Mouse (Mus musculus) limb, embryonic 14.5 days (tissue): ENCODE results near the gene Prrt3. TPM values are rescaled to one million over a fixed set of nuclear protein-coding genes. Genes with fewer than 3 reads are reported as not detected.

Experiments used
- ATAC-seq: fragments of 200-750 bp; cut with Nextera tagmentation; 2 replicates; pipeline ENCODE4 v1.8.0; 2017; ENCODE audit warnings: low read depth, moderate number of reproducible peaks, moderate TSS enrichment; ENCODE audit not compliant: low FRiP score
- DNase-seq: peaks from one replicate; pipeline ENCODE4 v3.0.0-alpha.2; 2015; ENCODE audit warnings: low spot score
- H3K27ac ChIP-seq: fragments of 300-500 bp; sonication (generic); replicated peaks from 2 replicates; pipeline ENCODE4 v1.5.1; 2014; ENCODE audit warnings: low read depth, mild to moderate bottlenecking, low read length, moderate library complexity, mixed read lengths
- H3K27me3 ChIP-seq: fragments of 300-500 bp; sonication (generic); 2 replicates; pipeline ENCODE4 v1.6.1; 2014; ENCODE audit warnings: low read length, mixed read lengths; ENCODE audit not compliant: control insufficient read depth, insufficient read depth
- H3K36me3 ChIP-seq: fragments of 300-500 bp; sonication (generic); 2 replicates; pipeline ENCODE4 v1.6.1; 2014; ENCODE audit warnings: mild to moderate bottlenecking, low read length, moderate library complexity, mixed read lengths; ENCODE audit not compliant: control insufficient read depth, insufficient read depth
- H3K4me1 ChIP-seq: fragments of 300-500 bp; sonication (generic); 2 replicates; pipeline ENCODE4 v1.6.1; 2014; ENCODE audit warnings: antibody characterized with exemption, low read length, mixed read lengths; ENCODE audit not compliant: control insufficient read depth, insufficient read depth
- H3K4me2 ChIP-seq: fragments of 300-500 bp; sonication (generic); replicated peaks from 2 replicates; pipeline ENCODE4 v1.6.1; 2014; ENCODE audit warnings: low read depth, mild to moderate bottlenecking, low read length, moderate library complexity; ENCODE audit not compliant: severe bottlenecking
- H3K4me3 ChIP-seq: fragments of 300-500 bp; sonication (generic); replicated peaks from 2 replicates; pipeline ENCODE4 v1.5.1; 2014; ENCODE audit warnings: low read length
- H3K9ac ChIP-seq: fragments of 300-500 bp; sonication (generic); 2 replicates; pipeline ENCODE4 v1.6.1; 2014; ENCODE audit warnings: mild to moderate bottlenecking, low read depth, low read length, moderate library complexity; ENCODE audit not compliant: severe bottlenecking
- H3K9me3 ChIP-seq: fragments of 300-500 bp; sonication (generic); 2 replicates; pipeline ENCODE4 v1.6.1; 2016; ENCODE audit warnings: low read length; ENCODE audit not compliant: control insufficient read depth
- POLR2A ChIP-seq: fragments of 200-500 bp; IDR thresholded peaks from 2 replicates; pipeline ENCODE4 v1.8.0; 2012; ENCODE audit warnings: inconsistent platforms, mild to moderate bottlenecking, moderate library complexity, borderline replicate concordance; ENCODE audit not compliant: insufficient read depth, insufficient read length; ENCODE audit errors: extremely low read depth
- WGBS: fragments of 180-500 bp; shearing (Covaris S2); extraction: QIAGEN DNeasy Blood & Tissue Kit; methylation state at CpG from one replicate; pipeline ENCODE4 v1.1.7; 2014; 5-methylcytosine and 5-hydroxymethylcytosine counted together
- polyA plus RNA-seq, 2 experiments: library from polyadenylated mRNA; depleted of rRNA in 1 of 2; stranded (reverse) in 1 of 2; unstranded in 1 of 2; fragments of >200 nt; fragmentation: Nextera tagmentation in 1 of 2; extraction: Ambion mirVana in 1 of 2; gene quantifications; 2 replicates each; pipeline versions ENCODE4 v1.2.1 to v1.2.3; 2012 to 2014

Gene Prrt3
- polyA plus RNA-seq, 2 experiments, result 0.36 to 0.73 TPM

GRCm38 (mm10) chr6:113502801-113503200 lies 1.1 kb upstream of the Prrt3 start:
- WGBS, result 83% methylated on average over 2 of the region's 2 CpGs
- Histone ChIP-seq H3K9me3 (no peaks in the 10 kb centered on the region), H3K9ac (no peak overlapping the region), H3K4me2 (no peak overlapping the region), H3K27ac (no peak overlapping the region), H3K27me3 (peaks cover 11% of the 10 kb centered on the region; the same call in 1 of the 2 replicates), H3K36me3 (no peaks in the 10 kb centered on the region), H3K4me1 (no peaks in the 10 kb centered on the region), H3K4me3 (no peak overlapping the region)
- TF ChIP-seq POLR2A, result no peak
- no peak for ATAC-seq
- no peak for DNase-seq

GRCm38 (mm10) chr6:113499346-113499745 lies 2.4 kb downstream of the Prrt3 start:
- H3K4me3 ChIP-seq, result no peak overlapping the region
- H3K27me3 ChIP-seq, result peaks cover 24% of the 10 kb centered on the region; the same call in 1 of the 2 replicates
- ATAC-seq (no peak), DNase-seq (no peak)
- no peak overlapping the region for H3K4me2 ChIP-seq
- H3K9ac ChIP-seq, result no peak overlapping the region
- no peak overlapping the region for H3K27ac ChIP-seq
- no peaks in the 10 kb centered on the region for H3K36me3 ChIP-seq
- no peak for TF ChIP-seq POLR2A
- WGBS, result 79% methylated on average over 6 of the region's 6 CpGs
- H3K4me1 ChIP-seq, result no peaks in the 10 kb centered on the region; the same call in 1 of the 2 replicates
- no peaks in the 10 kb centered on the region for H3K9me3 ChIP-seq

GRCm38 (mm10) chr6:113495071-113495675 lies 6.6 kb downstream of the Prrt3 start:
- DNase-seq (no peak), ATAC-seq (no peak)
- WGBS, result 43% methylated on average over 28 of the region's 28 CpGs
- Histone ChIP-seq H3K4me3 (peak overlapping the region; percentile 43), H3K9me3 (no peaks in the 10 kb centered on the region), H3K36me3 (no peaks in the 10 kb centered on the region), H3K27ac (no peak overlapping the region), H3K4me1 (no peaks in the 10 kb centered on the region; the same call in 1 of the 2 replicates), H3K27me3 (peaks cover 19% of the 10 kb centered on the region; the same call in 1 of the 2 replicates), H3K9ac (peak overlapping the region; percentile 56; the same call in 1 of the 2 replicates), H3K4me2 (peak overlapping the region; percentile 65)
- no peak for TF ChIP-seq POLR2A

GRCm38 (mm10) chr6:113494258-113494788 lies 7.4 kb downstream of the Prrt3 start:
- Histone ChIP-seq H3K4me3 (peak overlapping the region; percentile 43), H3K36me3 (peaks cover 6% of the 10 kb centered on the region; the same call in 1 of the 2 replicates), H3K9me3 (no peaks in the 10 kb centered on the region), H3K4me1 (no peaks in the 10 kb centered on the region; the same call in 1 of the 2 replicates), H3K4me2 (peak overlapping the region; percentile 65), H3K27me3 (peaks cover 19% of the 10 kb centered on the region; the same call in 1 of the 2 replicates), H3K27ac (0 out of 2 replicates have a peak overlapping the region, but pooled peaks have one; percentile 21), H3K9ac (peak overlapping the region; percentile 56)
- WGBS, result 1% methylated on average over 52 of the region's 54 CpGs
- DNase-seq, result peak; percentile 66
- ATAC-seq, result peak; percentile 84
- no peak for TF ChIP-seq POLR2A

- no peaks in the 10 kb centered on the region; the same call in 1 of the 2 replicates for H3K4me1 ChIP-seq
- no peak overlapping the region for H3K4me3 ChIP-seq
- H3K9ac ChIP-seq, result no peak overlapping the region
- ATAC-seq (no peak), DNase-seq (no peak)
- H3K27me3 ChIP-seq, result peaks cover 19% of the 10 kb centered on the region; the same call in 1 of the 2 replicates
- H3K36me3 ChIP-seq, result peaks cover 6% of the 10 kb centered on the region; the same call in 1 of the 2 replicates
- WGBS, result 71% methylated on average over 24 of the region's 24 CpGs
- no peaks in the 10 kb centered on the region for H3K9me3 ChIP-seq
- no peak overlapping the region for H3K27ac ChIP-seq
- H3K4me2 ChIP-seq, result no peak overlapping the region
- no peak for TF ChIP-seq POLR2A
Observed at GRCm38 (mm10) chr6:113492101-113492864, 9.4 kb downstream of the Prrt3 start.
